Mouse (Mus musculus) neural tube, embryonic 10.5 days (tissue): ENCODE data around the gene Tnik.

Source experiments
- DNase-seq: peaks from one replicate; pipeline ENCODE4 v3.0.0-alpha.2; 2017; ENCODE audit warnings: low spot score; ENCODE audit errors: extremely low spot score

The Tnik gene

DNA sequence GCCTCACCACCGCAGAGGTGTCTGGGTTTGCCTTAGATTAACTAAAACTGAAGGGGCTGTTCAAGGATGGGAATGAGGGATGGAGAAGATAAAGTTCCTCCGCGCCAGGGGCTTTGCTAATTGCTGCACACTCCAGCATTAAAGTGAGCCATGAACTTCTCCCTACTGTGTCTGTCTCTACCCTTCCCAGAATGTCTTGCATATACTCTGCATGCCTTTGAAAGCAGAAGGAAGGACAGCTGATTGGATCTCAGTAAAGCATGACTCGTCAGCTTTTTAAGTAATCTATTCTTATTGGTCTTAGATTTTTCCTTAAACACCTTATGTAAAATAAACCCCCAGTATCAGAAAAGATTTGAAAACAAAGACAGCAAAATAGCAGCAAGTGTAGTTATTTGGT, 203.7 kb downstream of the Tnik start:
- no peak for DNase-seq

DNA sequence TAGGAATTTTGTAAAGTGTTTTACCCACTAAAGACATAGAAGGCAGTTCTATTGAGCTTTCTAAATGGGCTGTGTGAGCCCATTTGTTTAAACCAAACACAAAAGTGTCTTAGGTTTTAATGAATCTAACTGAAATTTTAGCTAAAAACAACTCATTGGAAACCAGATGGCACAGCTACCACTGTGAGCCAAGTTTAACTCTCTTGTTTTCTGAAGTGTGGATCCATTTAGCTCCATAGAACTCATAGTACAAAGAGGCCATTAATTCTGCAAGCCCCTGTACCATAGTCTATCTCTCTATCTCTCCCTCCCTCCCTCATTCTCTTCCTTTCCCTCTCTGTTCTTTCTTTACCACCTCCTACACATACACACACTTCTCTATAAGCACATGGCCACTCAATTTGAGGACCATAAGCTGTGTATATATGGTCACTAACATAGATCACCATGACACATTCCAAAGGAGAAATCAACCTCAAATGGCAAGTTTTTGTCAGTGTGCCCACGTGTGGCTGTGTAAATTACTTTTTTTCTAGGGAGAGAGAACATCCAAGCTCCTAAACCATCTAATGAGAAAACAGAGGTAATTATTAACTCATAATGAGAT, 204.2 kb downstream of the Tnik start:
- DNase-seq: no peak

DNA sequence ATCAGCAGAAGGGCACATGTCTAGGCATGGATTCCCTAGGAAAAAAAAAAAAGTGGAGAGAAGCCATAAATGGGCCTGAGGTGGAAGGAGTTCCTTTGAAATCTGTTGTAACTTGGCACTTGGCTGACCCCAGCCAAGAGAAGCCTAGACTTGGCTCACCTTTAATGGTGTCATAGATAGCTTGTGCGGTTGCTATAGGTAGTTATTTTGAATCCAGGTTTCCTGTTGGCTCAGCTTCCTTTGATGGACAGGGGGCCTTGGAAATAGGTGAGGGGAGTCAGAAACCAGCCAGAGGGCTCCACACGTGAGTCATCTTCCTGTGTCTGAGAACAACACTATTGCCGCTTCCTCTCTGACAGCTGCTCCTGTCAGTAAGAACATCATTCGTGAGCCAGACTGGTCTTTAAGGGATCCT, 204.9 kb downstream of the Tnik start:
- peak; percentile 16 for DNase-seq

DNA sequence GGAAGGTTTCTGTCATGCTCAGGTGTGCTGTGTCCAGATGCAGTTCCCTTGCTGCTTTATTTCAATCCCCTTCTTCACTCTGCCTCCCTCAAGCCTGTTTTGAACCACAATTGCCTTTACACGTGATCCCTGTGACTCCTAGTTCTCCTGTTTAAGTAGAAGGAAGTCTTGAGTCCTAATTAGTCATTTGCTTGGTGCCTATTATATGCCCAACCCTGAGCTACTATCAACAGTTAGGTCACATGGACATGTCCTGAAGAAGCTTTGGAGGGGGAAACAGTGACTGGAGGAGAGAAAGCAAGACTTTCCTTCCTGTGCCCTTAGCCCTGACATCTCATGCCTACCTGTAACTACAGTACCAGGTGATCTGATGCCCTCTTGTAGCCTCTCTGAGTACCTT, 210.4 kb downstream of the Tnik start:
- DNase-seq: no peak

DNA sequence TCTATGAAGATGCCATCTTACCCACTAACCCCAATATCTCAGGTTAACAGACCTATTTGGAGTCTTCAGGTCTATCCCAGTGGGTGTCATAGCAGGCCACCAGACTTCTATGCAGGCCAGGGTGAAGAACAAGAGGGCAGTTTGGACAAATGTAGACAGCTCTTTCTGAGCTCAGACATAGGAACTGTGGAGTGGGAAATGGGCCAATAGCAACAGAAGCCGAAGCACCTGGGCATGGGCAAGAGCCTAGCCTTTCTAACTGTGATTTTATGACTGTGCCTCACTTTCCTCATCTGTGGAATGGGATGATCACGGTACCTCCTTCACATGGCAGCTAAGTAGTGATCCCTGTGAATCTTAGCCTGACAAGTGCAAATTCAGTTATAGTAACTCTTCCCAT, 214.4 kb downstream of the Tnik start:
- no peak for DNase-seq

DNA sequence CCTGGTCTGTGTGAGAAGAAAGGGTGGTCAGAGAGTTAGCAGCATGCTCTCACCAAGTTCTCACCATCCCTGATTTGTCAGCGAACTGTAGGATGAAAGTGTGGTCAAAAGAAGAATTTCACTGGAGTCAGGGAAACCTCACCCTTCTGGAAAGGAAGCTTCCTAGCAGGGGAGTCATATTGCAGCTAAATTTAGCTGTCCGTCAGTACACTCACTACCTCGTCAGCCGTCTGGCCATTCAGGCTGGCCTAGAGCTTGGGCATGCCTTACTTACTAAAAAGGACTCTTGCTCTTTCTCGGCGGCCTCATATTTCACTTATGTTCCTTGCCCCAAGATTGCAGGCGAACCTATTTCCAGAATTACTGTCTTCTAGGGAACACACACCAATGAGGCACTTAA, 222.7 kb downstream of the Tnik start:
- no peak for DNase-seq

DNA sequence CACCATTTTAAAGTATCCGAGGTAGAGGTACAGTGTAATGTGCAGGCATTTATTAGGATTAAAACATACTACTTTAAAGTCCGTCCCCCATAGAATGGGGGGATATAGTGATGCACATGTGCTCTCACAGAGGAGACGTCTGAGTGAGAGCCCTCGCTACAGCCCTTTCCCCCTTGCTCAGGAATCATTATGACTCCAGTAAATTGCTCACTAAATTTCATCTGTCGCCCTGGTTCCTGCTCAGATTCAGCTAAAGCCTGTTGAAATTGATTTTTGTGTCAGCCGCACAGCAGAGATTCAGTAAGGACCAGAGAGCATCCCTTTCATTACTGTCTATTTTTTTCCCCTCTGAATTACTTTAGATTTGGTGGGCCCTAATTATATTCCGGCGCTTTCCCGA, 224.4 kb downstream of the Tnik start:
- DNase-seq: no peak

DNA sequence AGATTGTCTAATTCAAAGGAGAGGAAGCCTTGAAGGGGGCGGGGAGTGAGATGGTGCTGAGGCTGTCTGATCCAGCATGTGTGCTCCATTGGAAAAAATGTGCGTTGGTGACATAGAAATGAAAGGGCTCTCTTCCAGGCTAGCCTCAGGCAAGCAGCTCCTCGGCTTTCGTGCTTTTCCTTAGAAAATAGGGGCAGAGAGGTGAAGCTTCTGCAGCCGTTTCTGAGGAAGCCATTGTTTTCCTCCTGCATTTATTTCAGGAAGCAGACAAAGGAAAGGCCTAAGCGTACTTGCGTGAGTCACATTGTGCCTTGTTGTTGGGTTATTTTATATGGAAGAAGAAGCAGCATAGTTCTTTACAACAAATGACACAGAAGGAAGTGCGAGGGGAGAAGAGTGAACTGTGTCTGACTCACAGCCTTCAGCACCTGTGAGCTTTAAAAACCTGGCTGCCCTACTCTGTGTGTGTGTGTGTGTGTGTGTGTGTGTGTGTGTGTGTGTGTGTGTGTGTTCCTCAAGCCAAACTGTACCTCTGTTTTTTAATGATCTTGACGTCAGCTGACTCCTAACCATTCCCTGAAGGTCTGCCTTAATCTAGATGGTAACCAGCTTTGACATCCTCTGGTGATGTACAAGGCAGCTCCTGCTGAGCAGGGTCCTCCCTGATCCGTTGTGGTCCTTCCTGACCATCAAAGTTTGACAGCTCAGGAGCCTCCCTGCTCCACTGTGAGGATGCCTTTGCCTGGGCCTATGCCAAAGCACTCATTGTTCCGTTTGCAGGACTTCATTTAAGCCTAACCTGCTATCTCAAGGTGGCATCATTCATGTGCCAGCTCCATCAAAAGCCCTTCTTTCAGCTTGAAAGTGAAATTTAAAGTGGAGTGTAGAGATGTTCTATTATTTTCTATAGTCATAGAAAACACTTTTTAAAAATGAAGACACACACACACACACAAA, 228.3 kb downstream of the Tnik start:
- DNase-seq: no peak

DNA sequence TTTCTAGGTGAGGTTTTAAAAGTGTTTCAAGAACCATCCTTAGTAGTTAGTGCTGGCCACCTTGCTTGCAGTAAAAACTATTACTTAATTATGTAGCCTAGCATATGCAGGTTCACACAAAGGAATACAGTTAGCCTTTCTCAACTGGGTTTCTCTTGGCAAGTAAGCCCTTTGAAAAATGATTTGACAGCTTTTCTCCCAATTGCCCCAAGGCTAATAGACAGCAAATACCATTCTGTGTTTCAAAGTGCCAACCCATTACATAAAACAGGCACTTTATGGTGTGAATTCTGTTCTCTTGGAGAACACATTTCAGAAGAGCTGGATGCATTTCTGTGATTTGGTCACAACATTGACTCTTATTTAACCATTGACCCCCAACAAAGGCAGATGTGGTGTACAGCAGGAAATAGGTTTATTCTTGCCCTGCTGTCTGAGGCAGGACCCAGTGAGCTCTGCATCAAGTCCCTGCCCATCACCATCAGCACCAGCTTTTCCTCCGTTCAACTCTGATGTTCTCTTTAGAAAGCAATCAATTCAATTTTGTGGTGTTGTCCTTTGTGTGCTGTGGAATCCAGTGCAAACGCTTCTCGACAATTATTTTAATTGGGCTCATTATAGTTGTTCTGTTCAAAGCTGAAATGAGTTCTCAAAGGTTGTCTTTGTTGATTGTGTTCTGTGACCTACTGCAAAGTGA, 233.9 kb downstream of the Tnik start:
- no peak for DNase-seq

DNA sequence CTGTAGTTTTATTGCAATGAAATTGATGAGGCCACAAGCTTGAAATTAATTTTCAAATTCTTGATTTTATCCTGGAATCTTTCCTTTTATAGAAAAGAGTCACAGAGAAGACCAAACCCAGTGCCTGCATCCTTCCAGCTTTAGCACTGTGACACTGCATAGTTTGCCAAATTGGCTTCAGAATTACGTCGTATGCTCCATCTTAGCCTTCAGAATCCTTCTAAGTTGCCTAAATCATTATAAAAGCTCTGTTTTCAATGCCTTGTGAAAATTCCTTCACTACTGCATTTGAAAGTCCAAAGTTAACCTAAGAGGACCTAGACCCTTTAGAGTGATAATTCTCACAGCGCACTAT, 234.5 kb downstream of the Tnik start:
- no peak for DNase-seq

DNA sequence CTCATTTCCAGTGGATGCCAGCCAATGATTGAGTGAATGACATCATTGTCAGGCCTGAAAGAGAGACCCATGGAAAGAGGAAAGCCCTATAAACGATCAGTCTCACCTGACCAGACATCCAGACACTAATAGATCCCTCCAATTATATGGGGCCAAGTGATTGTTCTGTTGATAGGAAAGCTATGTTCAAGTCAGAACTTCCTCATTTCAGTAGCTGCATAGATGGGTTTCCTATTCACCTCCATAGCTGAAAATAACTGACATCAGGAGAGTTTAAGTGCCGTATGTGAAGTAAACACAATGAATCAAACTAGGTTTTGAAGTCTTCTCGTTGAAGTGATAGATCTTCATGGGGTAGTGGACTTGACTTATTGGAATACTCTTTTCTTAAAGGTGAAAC, 239.7 kb downstream of the Tnik start:
- no peak for DNase-seq

DNA sequence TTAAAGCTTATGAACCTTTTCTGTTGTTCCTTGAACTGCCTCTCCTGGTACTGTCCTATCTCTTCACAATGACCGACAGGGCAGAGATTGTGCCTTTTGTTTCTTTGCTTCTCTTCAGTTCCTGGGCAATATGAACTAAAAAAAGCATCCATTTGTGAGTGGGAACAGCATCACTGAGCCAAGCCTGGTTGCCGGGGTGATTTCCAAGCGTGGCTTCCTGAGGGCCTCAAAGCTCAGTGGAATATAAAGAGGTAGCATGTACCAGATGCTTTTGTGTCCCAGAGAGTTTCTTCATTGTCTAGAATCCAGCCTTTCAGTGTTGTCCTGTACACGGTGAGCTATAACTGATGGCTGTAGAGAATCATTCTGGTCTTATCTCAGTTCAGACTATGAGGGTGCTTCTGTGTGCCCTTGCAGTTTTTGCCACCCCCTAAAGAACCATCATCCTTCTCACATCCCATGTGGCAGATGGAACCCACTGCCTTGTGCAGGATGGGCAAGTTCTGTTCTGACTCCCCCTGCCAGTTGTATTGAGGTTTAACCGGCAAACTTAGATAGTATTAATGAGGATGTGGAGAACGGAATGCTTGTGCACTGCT, 246.4 kb downstream of the Tnik start:
- no peak for DNase-seq

DNA sequence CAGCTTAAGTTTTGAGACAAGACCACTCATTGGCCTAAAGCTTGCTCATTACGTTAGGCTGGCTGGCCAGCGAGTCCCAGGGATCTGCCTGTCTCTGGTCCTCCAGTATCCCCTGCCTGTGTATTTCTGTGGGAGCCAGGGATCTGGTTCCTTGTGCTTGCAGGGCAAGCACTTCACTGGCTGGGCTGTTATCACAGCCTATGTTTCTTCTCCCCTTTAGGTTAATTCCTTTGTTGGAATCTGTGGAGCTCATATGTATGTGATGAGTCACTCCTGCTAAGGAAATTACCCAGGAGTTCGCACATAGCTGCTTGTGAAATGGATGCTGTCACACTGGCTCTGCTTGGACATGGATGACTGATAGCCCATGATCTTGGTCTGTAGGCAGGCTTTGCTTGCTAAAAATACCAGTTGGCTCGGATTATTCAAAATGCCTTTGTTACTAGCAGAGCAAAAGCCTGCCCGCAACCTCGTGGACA, 260.0 kb downstream of the Tnik start:
- peak; percentile 14 for DNase-seq

DNA sequence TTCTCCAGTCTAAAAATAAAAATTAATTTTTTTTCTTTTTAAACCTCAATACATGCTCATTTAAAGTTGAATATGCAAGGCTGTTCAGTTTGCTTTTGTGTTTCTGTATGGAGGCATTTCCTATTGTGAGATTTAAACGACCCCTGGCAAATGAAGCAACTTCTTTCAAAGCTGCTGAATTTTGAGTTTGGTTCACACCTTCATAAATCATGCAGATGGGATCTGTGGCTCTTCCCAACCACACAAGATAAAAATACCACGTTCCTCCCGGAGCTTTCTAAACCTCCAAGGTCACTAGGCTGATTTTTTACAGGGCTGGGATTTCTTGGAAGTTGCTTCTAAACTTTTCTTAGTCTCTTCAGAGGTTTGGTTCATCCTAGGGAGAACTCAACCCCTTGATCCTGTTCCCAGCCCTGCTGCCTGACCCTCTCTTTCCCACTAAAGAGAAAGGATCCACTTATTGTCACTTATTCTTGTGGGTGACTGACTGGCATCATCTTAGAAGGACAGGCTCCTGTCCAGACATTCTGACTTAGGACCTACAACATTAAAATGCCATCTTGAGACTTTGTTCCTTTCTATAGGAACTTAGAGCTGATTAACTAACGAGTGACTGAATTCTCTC, 260.6 kb downstream of the Tnik start:
- DNase-seq: no peak

DNA sequence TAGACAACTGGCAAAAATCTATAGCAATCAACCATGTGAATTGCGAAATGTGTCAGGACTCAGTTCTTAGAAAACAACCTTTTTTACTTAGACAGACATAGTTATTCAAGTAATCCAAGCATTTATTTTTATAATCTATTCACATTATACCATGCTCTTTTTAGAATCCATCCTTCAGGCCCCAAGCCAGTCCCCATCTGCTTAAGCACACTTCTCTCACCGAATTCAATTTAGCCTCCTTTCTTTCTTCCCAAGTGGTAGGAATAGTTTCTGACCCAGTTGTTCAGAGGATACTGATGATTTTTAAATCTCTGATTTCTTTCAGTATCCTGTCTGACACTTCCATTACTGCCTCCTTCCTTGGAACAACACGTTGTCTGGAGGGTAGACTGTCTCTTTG, 261.5 kb downstream of the Tnik start:
- no peak for DNase-seq

DNA sequence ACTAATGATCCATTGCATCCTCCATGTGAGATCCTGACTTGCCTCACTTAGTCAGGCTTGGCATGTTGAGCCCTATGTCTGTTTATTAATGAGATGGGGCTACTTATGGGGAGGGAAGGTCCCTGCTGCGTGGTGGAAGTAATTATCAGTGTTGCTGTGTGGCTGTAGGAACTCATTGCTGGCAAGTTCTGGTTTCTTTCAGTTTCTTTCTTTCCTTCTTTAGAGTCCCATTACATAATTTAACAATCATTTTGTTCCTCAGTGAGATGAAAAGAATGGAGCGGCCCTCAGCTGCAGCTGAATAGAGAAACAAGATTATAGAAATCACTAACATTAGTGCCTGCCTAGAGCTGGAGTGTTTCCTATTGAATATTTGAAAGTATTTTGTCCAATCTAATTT, 263.7 kb downstream of the Tnik start:
- no peak for DNase-seq

DNA sequence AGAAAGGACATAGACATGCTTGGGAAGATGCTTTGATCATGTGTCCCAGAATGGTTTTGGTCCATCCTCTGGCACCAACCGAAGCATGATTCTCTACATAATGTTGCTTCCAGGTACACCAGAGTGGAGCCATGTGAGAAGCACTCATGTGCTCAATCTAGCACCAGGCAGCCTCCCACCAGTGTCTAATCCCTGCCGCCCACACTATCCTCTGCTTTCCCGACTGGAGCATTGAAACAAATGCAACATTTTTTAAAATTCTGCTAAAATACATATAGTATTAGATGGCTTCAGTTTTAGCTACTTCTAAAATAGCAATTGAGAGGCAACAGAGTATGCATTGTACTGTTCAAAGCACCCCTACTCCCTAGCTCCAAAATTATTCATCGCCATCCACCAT, 264.2 kb downstream of the Tnik start:
- no peak for DNase-seq

DNA sequence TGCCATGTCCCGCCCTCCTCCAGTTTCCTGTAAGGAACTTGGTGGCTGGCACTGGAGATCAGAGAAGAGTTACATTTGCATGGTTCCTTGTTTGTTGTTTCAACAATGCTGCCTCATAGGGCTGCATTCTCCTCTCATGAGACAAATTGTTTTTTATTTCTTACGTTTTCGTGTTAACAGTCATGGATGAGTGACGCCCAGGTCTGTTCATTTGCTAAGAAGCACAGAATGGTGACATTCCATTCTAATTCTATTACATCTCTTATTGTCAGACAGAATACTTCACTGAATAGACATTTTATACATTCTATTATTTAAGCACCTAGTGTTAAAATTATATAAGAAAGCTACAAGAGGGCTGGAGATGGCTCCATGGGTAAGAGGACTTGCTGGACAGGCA, 266.5 kb downstream of the Tnik start:
- no peak for DNase-seq

DNA sequence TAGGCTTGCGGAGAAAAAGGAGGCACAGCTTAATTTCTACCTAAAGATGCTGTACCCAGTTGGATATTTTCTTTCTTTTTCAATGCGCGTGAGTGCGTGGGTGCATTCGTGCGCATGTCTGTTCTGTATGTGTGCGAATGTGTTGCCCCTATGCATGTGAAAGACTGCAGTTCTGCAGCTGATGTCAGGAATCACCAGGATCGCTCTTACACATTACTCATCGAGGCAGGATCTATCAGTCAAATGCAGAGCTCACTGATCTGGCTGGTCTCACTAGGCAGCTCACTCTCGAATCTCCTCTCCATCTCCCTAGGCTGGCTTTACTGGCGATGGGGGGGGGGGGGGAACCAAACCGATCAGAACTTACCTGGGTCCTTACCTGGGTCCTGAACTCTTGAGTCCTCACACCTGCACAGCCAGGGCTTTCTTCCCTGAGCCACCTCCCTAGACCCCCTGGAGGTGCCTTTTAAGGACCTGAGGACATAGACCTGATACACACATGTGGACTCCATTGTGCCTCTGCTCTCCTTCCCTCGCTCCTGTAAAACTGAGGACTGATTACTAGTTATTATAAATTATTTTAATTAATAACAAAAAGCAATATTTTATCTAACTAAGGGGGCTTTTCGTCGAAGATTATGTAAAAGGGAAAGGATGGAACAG, 268.4 kb downstream of the Tnik start:
- no peak for DNase-seq

DNA sequence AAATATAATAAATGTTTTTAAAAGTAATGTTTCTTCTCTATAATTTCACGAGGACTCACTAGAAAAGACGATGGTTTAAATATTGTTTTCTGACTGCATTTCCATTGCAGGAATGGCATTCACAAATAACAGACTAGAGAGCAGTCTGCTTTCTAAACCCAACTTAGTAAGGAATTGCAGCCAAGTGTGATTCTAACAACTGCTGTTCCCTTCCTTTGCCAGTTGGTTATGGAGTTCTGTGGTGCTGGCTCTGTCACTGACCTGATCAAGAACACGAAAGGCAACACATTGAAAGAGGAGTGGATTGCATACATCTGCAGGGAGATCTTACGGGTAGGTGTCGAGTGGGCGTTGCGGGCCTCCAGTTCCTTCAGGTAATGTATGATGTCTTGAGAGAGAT, 269.7 kb downstream of the Tnik start:
- DNase-seq: no peak

DNA sequence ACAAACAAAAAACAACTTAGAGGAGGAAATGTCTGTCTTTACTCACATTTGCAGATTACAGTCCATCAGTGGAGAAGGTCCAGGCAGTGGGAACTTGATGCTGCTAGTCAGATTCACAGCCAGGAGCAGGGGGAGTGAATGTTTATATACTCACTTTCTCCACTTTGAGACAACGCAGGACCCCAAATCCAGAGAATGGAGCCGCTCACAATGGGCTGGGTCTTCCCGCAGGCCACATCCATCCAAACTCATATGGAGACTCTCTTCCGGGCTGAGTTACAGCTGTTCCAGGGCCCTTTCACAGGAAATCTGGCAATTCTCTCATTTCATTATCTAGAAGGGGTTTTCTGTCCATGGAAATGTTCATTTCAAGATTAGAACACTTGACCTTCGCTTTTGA, 277.1 kb downstream of the Tnik start:
- no peak for DNase-seq
